21 mouse cellular contexts compared by ENCODE assay signal in the genomic region with DNA sequence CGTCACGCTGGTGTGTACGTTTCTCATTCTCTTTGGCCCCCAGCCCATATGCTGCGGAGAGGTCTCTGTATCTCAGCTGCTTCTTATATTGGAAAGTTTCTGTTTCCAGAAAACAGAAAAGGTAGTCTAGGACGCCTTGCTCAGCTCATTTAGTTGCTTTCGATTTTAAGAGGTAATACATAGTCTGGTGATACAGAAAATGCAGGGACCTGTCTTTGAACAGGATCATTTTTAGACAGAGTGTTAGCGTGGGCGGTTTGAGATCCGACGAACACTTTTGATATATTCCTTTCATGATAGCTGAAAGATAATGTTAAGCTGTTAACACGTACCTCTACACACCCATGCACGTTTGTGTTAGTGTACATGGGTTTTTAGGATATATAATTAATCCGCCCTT. TPM values are rescaled to one million over a fixed set of nuclear protein-coding genes. Genes with fewer than 3 reads are reported as not detected.
A peak's percentile ranks its signal among the peaks of the same experiment; 100 is the strongest.
DNase-seq lines count a peak whose midpoint lies in the region; ATAC-seq lines count a peak whose summit lies in the region.
"Had no signal": no experiment of that assay in that cellular context is flagged by ENCODE, and none has a peak within 500 bp of the region (broad histone marks: within the 10 kb centered on the region; RNA-seq: fewer than 3 reads in every experiment).

No protein-coding gene starts in this region.

- DNase-seq in intestine, embryonic 14.5 days (ENCODE audit: low spot score), result peak; percentile 43
- no peak for DNase-seq in gastrocnemius, adult 8-10 months (ENCODE audit: low spot score in 2 of 2)
- DNase-seq in lung, postnatal 25 days (ENCODE audit: low spot score), result no peak
- DNase-seq: adrenal gland, postnatal 25 days; cerebellum, adult 11 months; cerebellum, adult 8-10 months; cerebellum, postnatal 25 days; gastrocnemius, postnatal 25 days; heart, adult 11 months; heart, postnatal 10 days; kidney, adult 11 months; kidney, adult 9 months had no signal

- H3K9me3 ChIP-seq in intestine, embryonic 14.5 days (ENCODE audit: control insufficient read depth, low read length), result no peaks in the 10 kb centered on the region
- H3K9me3 ChIP-seq in intestine, embryonic 16.5 days (ENCODE audit: control insufficient read depth, low read length), result no peaks in the 10 kb centered on the region
- H3K9me3 ChIP-seq: embryonic facial prominence, embryonic 12.5 days; hindbrain, embryonic 13.5 days had no signal

- H3K36me3 ChIP-seq in intestine, embryonic 14.5 days (ENCODE audit: control insufficient read depth, insufficient read depth, low read length), result no peaks in the 10 kb centered on the region
- 0 out of 2 replicates have a peak, but pooled peaks cover 2% of the 10 kb centered on the region for H3K36me3 ChIP-seq in intestine, embryonic 16.5 days (ENCODE audit: control insufficient read depth, insufficient read depth, low read length)
- H3K36me3 ChIP-seq: embryonic facial prominence, embryonic 12.5 days had no signal

- 82% methylated on average over 13 of the region's 13 CpGs for WGBS in intestine, embryonic 14.5 days
- WGBS in intestine, embryonic 16.5 days, result 75% methylated on average over 13 of the region's 13 CpGs

- H3K4me2 ChIP-seq in intestine, embryonic 14.5 days (ENCODE audit: low read length), result no peak overlapping the region
- no peak overlapping the region for H3K4me2 ChIP-seq in intestine, embryonic 16.5 days (ENCODE audit: low read depth, low read length)
- H3K4me2 ChIP-seq: embryonic facial prominence, embryonic 12.5 days; hindbrain, embryonic 13.5 days had no signal

- no peak for ATAC-seq in intestine, embryonic 14.5 days (replicated peaks; ENCODE audit: low FRiP score, low TSS enrichment, low read depth)
- no peak for ATAC-seq in intestine, embryonic 16.5 days
- peak; percentile 77 for ATAC-seq in activated CD4-positive, CD25-positive, alpha-beta regulatory T cell, adult 4 months
- ATAC-seq in inflammation-experienced regulatory T-cells, adult 6 months, result peak; percentile 83
- ATAC-seq: forebrain, embryonic 14.5 days; hindbrain, postnatal 0 days; Patski had no signal

- H3K9ac ChIP-seq in intestine, embryonic 14.5 days (ENCODE audit: low read length), result no peak overlapping the region
- no peak overlapping the region for H3K9ac ChIP-seq in intestine, embryonic 16.5 days (ENCODE audit: low read depth, low read length)
- H3K9ac ChIP-seq: embryonic facial prominence, embryonic 12.5 days; hindbrain, embryonic 13.5 days had no signal

- no peaks in the 10 kb centered on the region for H3K27me3 ChIP-seq in intestine, embryonic 14.5 days (replicated peaks; ENCODE audit: control insufficient read depth, insufficient read depth, low read length)
- H3K27me3 ChIP-seq in intestine, embryonic 16.5 days (replicated peaks; ENCODE audit: control insufficient read depth, insufficient read depth, low read length), result no peaks in the 10 kb centered on the region
- H3K27me3 ChIP-seq: CH12.LX; embryonic facial prominence, embryonic 12.5 days; hindbrain, embryonic 13.5 days; Patski had no signal

- no peak overlapping the region for H3K4me3 ChIP-seq in intestine, embryonic 14.5 days (ENCODE audit: low read depth, low read length)
- no peak overlapping the region for H3K4me3 ChIP-seq in intestine, embryonic 16.5 days (ENCODE audit: low read length)
- H3K4me3 ChIP-seq: embryonic facial prominence, embryonic 12.5 days; hindbrain, embryonic 13.5 days had no signal

- no peak overlapping the region for H3K27ac ChIP-seq in intestine, embryonic 14.5 days (ENCODE audit: low read depth)
- no peak overlapping the region for H3K27ac ChIP-seq in intestine, embryonic 16.5 days (ENCODE audit: low read length)
- H3K27ac ChIP-seq: embryonic facial prominence, embryonic 12.5 days; hindbrain, embryonic 13.5 days; hindbrain, postnatal 0 days had no signal

- peaks cover 37% of the 10 kb centered on the region for H3K4me1 ChIP-seq in intestine, embryonic 14.5 days (replicated peaks; ENCODE audit: control insufficient read depth, insufficient read depth, low read length)
- H3K4me1 ChIP-seq in intestine, embryonic 16.5 days (ENCODE audit: control insufficient read depth, insufficient read depth, low read length), result peaks cover 42% of the 10 kb centered on the region

RNA-seq across cellular contexts. Expression of gene Ano6, which starts 35.9 kb away (rescaled TPM):
- polyA plus RNA-seq in intestine, embryonic 14.5 days (2014; fragmentation: Nextera tagmentation; extraction: Ambion mirVana), result 66.2 and 71.8 TPM in 2 replicates
- polyA plus RNA-seq in intestine, embryonic 16.5 days (2015; fragmentation: Nextera tagmentation; extraction: Ambion mirVana), result 51.5 and 63.1 TPM in 2 replicates
- 10 to 100 TPM; 35.4 to 39.4 TPM for polyA plus RNA-seq in activated CD4-positive, CD25-positive, alpha-beta regulatory T cell, adult 4 months (2017; shearing (Covaris generic))
- polyA plus RNA-seq in inflammation-experienced regulatory T-cells, adult 6 months (2017; shearing (Covaris generic)), result 10 to 100 TPM; 37.0 to 46.4 (median 44.4) TPM
- total RNA-seq in gastrocnemius, adult 8-10 months (2022), result 10 to 100 TPM; 35.0 to 44.7 (median 40.1) TPM

Comparison
In these comparisons a context has a peak if more than half of its experiments do, and no peak if none do; other contexts are left out.
1. ATAC-seq: peak in activated CD4-positive, CD25-positive, alpha-beta regulatory T cell, adult 4 months (single experiment) and inflammation-experienced regulatory T-cells, adult 6 months (single experiment); none in intestine, embryonic 14.5 days (single experiment) and intestine, embryonic 16.5 days (single experiment).